Mouse (Mus musculus): ENCODE measurements at regions not wholly inside any gene's neighbourhood (a gene's known extent, or its start where the extent isn't known, plus 50 kb on each side); places are given as distances from the start of the nearest gene placed in this dataset.

DNA sequence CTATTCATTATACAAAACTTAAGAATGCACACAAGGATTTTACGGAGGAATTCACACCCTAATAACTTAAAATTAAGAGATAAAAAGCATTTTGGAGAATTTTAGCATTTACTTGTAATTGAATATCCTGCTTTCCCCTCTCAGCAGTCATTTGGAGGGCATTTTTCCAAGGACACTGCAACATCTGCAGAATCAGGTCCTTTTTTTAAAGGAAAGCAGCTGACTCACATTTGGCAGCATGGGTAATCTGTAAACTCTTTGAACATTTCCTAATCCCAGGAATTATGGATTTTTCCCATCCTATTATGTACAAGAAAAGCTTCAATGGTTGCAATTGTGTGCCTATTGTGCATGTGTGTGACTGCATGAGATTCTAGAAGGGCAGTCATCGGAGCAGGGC lies 112.0 kb downstream of the Gm19410 start:
- H3K79me2 ChIP-seq (ENCODE audit: control insufficient read depth, insufficient read depth) = no peaks in the 10 kb centered on the region
- TF ChIP-seq MYOG (IDR thresholded peaks at IDR 0.05; ENCODE audit: control insufficient read depth, extremely low read depth, insufficient read length) (no peak), MYOD1 (IDR thresholded peaks at IDR 0.05; ENCODE audit: control insufficient read depth, insufficient read length, low read depth) (no peak), MAX (IDR thresholded peaks at IDR 0.05) (no peak), CEBPB (IDR thresholded peaks at IDR 0.05; ENCODE audit: low read depth) (no peak), USF1 (IDR thresholded peaks at IDR 0.05; ENCODE audit: low read depth) (no peak), FOSL1 (IDR thresholded peaks at IDR 0.05; ENCODE audit: insufficient read depth, low read length, poor library complexity, severe bottlenecking) (no peak), CTCF (IDR thresholded peaks at IDR 0.05; ENCODE audit: control insufficient read depth, insufficient read depth, insufficient read length) (no peak)
- no peaks in the 10 kb centered on the region for H3K36me3 ChIP-seq (ENCODE audit: control insufficient read depth, insufficient read depth)
- no peak overlapping the region for H3ac ChIP-seq (ENCODE audit: control insufficient read depth, insufficient read length, low read depth)
- H3K79me3 ChIP-seq (ENCODE audit: low read depth) = no peaks in the 10 kb centered on the region
- H3K4me3 ChIP-seq (ENCODE audit: insufficient read depth, poor library complexity, severe bottlenecking) = no peak overlapping the region
- H3K27me3 ChIP-seq (ENCODE audit: control insufficient read depth, insufficient read depth, insufficient read length) = no peaks in the 10 kb centered on the region

DNA sequence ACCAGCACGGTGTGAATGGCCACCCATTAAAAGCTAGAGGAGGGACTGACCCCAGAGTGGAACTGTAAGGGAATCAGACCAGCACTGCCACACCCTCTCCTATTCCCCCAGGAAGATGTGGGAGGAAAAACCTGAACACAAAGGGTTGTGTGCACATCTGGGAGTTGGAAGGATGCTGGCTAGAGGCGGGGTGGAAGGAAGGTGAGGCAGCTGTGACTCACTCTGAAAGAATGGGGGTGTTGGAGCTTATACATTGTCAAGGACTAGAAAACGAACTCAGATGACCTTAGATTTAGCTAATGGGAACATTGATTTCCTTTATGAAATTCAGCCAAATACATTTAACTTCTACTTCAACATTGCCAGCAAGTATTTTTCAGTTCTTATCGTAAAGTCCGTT lies 116.2 kb downstream of the Gm19410 start:
- Histone ChIP-seq H3ac (ENCODE audit: control insufficient read depth, insufficient read length, low read depth) (no peak overlapping the region), H3K4me3 (ENCODE audit: insufficient read depth, poor library complexity, severe bottlenecking) (no peak overlapping the region), H3K79me2 (ENCODE audit: control insufficient read depth, insufficient read depth) (no peaks in the 10 kb centered on the region), H3K27me3 (ENCODE audit: control insufficient read depth, insufficient read depth, insufficient read length) (no peaks in the 10 kb centered on the region), H3K36me3 (ENCODE audit: control insufficient read depth, insufficient read depth) (no peaks in the 10 kb centered on the region), H3K79me3 (ENCODE audit: low read depth) (no peaks in the 10 kb centered on the region)
- TF ChIP-seq MYOD1 (IDR thresholded peaks at IDR 0.05; ENCODE audit: control insufficient read depth, insufficient read length, low read depth) = no peak
- no peak for TF ChIP-seq CTCF (IDR thresholded peaks at IDR 0.05; ENCODE audit: control insufficient read depth, insufficient read depth, insufficient read length)
- TF ChIP-seq MAX (IDR thresholded peaks at IDR 0.05) = no peak
- no peak for TF ChIP-seq FOSL1 (IDR thresholded peaks at IDR 0.05; ENCODE audit: insufficient read depth, low read length, poor library complexity, severe bottlenecking)
- no peak for TF ChIP-seq USF1 (IDR thresholded peaks at IDR 0.05; ENCODE audit: low read depth)
- TF ChIP-seq CEBPB (IDR thresholded peaks at IDR 0.05; ENCODE audit: low read depth) = no peak
- TF ChIP-seq MYOG (IDR thresholded peaks at IDR 0.05; ENCODE audit: control insufficient read depth, extremely low read depth, insufficient read length) = no peak

DNA sequence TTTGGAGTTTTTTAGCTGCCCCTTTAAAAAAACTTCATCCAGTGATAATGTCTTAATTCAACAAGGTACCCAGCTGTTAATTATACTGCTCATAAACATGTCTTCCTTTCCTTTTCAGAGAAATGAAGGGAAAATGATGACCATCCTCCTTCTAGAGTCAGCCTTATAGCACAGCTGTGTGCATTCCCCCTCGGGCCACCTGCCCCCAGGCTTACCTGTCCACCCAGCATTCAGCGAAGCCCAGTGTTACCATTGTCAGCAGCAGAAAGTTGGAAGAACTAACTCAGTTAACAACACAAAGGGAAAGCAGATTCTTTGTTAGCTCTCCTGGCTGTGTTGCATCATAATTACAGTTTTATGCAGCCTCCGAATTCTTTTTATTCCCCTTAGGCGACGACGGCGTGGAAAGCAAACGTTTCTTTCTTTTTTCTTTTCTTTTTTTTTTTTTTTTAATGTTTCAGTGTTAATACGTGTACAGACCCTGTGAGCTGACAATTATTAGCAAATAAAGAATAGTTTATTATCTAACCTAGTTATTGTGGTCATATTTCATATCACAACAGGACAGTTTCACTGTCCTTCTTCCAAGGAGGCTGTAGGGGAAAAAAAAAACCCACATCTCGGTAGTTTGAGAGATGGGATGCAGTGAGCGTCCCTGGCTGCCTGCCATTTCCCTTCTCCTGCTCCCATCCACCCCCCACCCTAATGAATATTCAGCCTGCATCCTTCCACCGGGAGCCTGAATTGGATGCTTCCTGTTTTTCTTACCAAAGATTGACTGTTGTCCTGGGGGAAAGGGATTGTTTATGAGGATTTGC lies 117.3 kb downstream of the Gm19410 start:
- H3K79me3 ChIP-seq (ENCODE audit: low read depth) = no peaks in the 10 kb centered on the region
- TF ChIP-seq CEBPB (IDR thresholded peaks at IDR 0.05; ENCODE audit: low read depth) (peak; percentile 49), FOSL1 (IDR thresholded peaks at IDR 0.05; ENCODE audit: insufficient read depth, low read length, poor library complexity, severe bottlenecking) (no peak)
- no peak overlapping the region for H3ac ChIP-seq (ENCODE audit: control insufficient read depth, insufficient read length, low read depth)
- no peaks in the 10 kb centered on the region for H3K27me3 ChIP-seq (ENCODE audit: control insufficient read depth, insufficient read depth, insufficient read length)
- no peaks in the 10 kb centered on the region for H3K36me3 ChIP-seq (ENCODE audit: control insufficient read depth, insufficient read depth)
- H3K79me2 ChIP-seq (ENCODE audit: control insufficient read depth, insufficient read depth) = no peaks in the 10 kb centered on the region
- no peak overlapping the region for H3K4me3 ChIP-seq (ENCODE audit: insufficient read depth, poor library complexity, severe bottlenecking)

DNA sequence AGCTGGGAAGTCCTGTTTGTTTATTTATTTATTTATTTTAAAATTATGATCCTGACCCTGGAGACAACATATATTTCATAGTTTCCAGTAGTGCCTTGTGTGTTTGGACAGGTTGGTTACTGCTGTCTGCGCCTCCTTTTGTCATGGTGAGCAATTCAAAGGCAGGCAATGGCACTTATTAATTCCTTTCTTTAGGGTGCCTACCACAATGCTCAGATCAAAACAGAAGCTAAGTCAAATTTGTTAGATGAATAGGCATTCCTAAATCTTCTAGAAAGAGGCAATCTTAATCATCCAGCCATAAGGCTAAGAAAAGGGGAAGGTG lies 117.8 kb downstream of the Gm19410 start:
- Histone ChIP-seq H3K36me3 (ENCODE audit: control insufficient read depth, insufficient read depth) (no peaks in the 10 kb centered on the region), H3K79me3 (ENCODE audit: low read depth) (no peaks in the 10 kb centered on the region), H3K27me3 (ENCODE audit: control insufficient read depth, insufficient read depth, insufficient read length) (no peaks in the 10 kb centered on the region), H3ac (ENCODE audit: control insufficient read depth, insufficient read length, low read depth) (no peak overlapping the region), H3K79me2 (ENCODE audit: control insufficient read depth, insufficient read depth) (no peaks in the 10 kb centered on the region), H3K4me3 (ENCODE audit: insufficient read depth, poor library complexity, severe bottlenecking) (no peak overlapping the region)
- TF ChIP-seq CTCF (IDR thresholded peaks at IDR 0.05; ENCODE audit: control insufficient read depth, insufficient read depth, insufficient read length) = no peak

DNA sequence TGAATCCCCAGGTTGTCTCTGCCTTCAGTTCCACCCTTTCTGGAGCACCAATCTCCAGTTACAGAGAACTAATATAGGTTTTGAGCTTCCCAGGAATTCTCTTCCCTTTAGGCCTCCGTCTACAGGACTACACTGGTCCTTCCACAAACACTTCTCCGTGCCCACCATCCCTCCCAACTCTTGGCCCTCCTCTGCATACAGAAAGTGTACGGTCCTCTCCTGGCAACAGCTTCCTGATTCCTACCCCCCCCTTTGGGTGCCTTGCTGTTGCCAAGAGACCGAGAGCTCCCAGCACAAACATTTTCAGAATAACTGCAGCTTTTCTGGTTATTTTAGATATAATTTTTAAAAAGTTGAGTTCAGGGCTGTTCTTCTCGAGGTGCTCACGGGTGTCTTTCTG lies 119.0 kb downstream of the Gm19410 start:
- no peak for TF ChIP-seq CEBPB (IDR thresholded peaks at IDR 0.05; ENCODE audit: low read depth)
- TF ChIP-seq MYOD1 (IDR thresholded peaks at IDR 0.05; ENCODE audit: control insufficient read depth, insufficient read length, low read depth) = no peak
- no peak for TF ChIP-seq MAX (IDR thresholded peaks at IDR 0.05)
- TF ChIP-seq MYOG (IDR thresholded peaks at IDR 0.05; ENCODE audit: control insufficient read depth, extremely low read depth, insufficient read length) = no peak
- Histone ChIP-seq H3K79me3 (ENCODE audit: low read depth) (no peaks in the 10 kb centered on the region), H3K79me2 (ENCODE audit: control insufficient read depth, insufficient read depth) (no peaks in the 10 kb centered on the region), H3K27me3 (ENCODE audit: control insufficient read depth, insufficient read depth, insufficient read length) (no peaks in the 10 kb centered on the region), H3K36me3 (ENCODE audit: control insufficient read depth, insufficient read depth) (no peaks in the 10 kb centered on the region), H3ac (ENCODE audit: control insufficient read depth, insufficient read length, low read depth) (no peak overlapping the region), H3K4me3 (ENCODE audit: insufficient read depth, poor library complexity, severe bottlenecking) (no peak overlapping the region)

DNA sequence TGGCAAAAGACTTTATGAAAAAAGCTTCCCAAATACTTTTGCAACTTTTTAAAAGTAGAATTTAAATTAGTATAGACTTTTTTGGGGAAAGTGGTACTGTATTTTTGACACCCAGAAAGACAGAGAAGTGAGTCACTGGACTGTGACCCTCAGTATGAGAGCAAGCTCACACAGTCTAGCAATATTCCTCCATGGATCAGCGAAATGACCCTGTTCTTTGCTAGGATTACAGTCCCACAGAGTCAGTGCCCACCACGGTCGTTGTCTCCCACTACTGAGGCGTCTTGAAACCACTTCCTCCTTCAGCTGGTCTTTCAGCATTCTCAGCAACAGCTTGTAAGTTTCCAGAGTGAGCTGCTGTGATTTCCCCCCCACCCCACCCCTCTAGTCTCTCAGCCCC lies 124.5 kb downstream of the Gm19410 start:
- H3K79me2 ChIP-seq (ENCODE audit: control insufficient read depth, insufficient read depth) = no peaks in the 10 kb centered on the region
- no peaks in the 10 kb centered on the region for H3K79me3 ChIP-seq (ENCODE audit: low read depth)
- H3ac ChIP-seq (ENCODE audit: control insufficient read depth, insufficient read length, low read depth) = no peak overlapping the region
- no peak overlapping the region for H3K4me3 ChIP-seq (ENCODE audit: insufficient read depth, poor library complexity, severe bottlenecking)
- H3K27me3 ChIP-seq (ENCODE audit: control insufficient read depth, insufficient read depth, insufficient read length) = no peaks in the 10 kb centered on the region
- H3K36me3 ChIP-seq (ENCODE audit: control insufficient read depth, insufficient read depth) = no peaks in the 10 kb centered on the region
- TF ChIP-seq MYOD1 (IDR thresholded peaks at IDR 0.05; ENCODE audit: control insufficient read depth, insufficient read length, low read depth) (no peak), USF1 (IDR thresholded peaks at IDR 0.05; ENCODE audit: low read depth) (no peak), MYOG (IDR thresholded peaks at IDR 0.05; ENCODE audit: control insufficient read depth, extremely low read depth, insufficient read length) (no peak), CTCF (IDR thresholded peaks at IDR 0.05; ENCODE audit: control insufficient read depth, insufficient read depth, insufficient read length) (no peak)
